Mouse (Mus musculus) kidney, postnatal 25 days (tissue): Measurements from ENCODE around the gene Nsg2.
"Not testable (repeated sequence)": the region's sequence is repeated elsewhere in the genome, so short reads cannot be mapped to it uniquely, and the experiment has no call there.

Source experiments
- DNase-seq, 2 experiments: peaks; one replicate each; pipeline ENCODE4 v3.0.0; 2021; ENCODE audit warnings: mixed read lengths in 2 of 2

The Nsg2 gene

DNA sequence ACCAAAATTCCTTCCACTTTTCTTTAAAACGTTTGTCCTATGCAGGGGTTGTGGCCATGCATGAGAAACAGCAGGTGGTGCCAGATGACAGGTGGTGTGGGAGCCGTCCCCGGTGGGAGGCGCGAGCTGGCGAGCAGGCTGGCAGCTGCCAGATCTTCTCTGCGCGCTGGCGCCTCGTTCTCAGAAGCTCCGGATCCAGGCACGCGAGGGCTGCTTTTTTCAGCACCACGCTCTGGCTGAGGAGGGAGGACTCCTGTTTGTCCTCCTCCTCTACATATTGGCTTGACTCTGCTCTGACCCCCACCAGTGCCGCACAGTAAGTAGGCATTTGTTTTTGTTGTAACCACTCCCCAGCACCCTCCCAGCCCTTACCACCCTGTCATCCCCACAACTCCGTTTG, at the start of gene Nsg2:
TSS of gene Nsg2 (plus strand) at position 183 of the 400 bp plus-strand sequence.
- peak; percentile 79 to 88 for DNase-seq

DNA sequence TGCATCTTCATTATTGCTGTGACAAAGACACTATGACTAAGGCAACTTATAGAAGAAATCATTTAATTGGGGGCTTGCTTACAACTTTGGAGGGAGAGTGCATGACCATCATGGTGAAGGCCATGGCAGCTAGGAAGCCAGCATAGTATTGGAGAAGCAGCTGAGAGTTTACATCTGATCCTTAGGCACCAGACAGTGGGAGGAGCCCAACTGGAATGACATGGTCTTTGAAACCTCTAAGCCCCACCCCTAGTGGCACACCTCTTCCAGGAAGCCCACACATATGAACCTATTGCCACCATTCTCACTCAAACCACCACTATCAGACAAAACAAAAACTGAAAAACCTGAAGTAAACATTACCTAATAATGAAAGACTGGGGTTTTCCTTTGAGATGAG, 40.2 kb upstream of the Nsg2 start:
- DNase-seq = no peak

DNA sequence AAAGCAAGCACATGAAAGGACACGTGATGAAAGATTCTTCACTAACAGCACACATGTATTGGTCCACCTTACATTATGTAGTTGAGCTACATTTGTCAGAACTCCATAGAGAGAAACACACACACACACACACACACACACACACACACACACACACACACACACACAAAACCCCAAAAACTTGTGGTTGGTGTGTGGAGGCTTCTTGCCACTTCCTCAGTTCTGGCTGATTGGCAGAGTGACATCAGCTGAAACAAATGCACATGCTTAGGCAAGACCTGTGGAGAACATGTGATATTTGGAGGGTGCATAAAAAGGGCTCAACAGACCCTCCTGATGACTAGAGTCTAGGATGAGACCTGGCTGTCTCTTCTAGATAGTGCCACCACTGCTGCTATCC, 36.3 kb upstream of the Nsg2 start:
- DNase-seq = no peak

DNA sequence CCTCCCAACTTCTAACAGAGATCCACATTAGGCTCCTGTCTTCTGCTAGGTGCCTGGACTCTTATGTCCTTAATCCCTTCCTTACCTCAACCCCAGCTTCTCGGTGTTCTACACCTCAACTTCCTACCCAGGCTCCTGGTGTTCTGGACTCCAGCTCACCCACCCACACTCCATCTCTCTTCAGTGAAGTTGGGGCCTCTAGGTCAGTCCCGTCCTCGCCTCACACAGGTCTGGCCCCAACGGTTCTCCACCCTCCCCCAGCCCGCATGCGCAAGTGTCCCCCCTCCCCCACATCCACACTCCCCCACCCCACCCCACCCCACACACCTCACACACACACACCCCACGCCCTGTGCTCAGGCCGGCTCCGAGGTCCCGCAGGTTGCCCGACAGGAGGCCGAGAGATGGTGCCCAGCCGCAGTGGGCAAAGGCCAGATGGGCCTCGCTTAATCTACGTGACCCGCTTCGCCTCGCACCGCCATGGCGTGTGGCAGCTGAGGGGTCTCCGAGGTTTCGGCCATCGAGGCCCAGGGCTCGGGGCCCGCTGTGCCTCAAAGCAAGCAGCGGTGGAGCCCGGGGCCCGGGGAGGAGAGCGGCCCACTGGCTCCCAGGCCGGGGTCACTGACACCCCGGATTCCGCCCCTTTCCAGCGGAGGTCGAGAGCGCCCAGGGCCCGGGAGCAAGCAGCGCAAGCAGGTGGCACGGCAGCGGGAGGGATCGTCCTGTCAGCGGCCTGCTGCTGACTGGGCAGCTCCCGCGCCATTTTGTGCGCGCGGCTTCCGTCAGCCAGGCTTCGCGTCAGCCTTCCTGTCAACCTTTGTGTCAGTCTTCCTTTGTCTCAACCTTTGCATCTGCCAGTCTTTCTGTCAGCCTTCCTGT, 34.8 kb upstream of the Nsg2 start, which contains the start of gene 4930524B15Rik:
TSS of gene 4930524B15Rik (plus strand) at position 337 of the 879 bp plus-strand sequence.
- DNase-seq = peak in 1 of 2 experiments; percentile 38

DNA sequence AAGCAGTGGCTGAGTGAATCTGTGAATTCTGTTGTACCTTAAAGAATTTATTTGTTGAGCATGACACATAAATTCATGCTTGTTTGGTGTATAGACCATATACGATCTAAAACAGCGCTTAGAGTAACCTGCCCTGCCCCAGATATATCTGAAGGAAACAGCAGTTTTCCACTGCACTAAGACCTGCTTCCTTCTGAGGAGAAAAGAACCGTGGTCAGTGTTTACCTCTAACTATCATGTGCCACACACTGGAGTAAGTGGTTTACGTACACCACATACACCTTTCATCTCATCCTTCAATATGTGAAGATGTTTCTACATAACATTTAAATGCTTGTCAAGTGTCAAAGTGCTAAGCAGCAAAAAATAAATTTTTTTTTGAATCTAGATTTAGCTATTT, 26.1 kb upstream of the Nsg2 start:
- no peak for DNase-seq

DNA sequence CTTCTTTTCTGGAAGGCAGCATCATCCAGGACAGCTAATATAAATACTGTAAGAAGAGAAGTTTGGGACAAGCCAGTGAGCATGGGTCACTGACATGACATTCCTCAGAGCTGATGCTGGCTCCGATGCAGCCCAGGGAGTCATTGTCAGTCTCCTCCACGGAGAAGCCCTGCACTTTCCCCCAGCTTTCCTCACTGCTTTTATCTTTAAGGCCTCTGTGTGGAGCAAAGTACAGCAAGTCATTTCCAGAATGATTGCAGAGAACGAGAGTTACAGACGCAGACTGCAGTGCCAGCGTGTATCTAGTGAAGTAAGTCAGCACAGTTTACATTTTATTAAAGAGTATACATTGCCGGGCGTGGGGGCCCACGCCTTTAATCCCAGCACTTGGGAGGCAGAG, 25.4 kb upstream of the Nsg2 start:
- no peak for DNase-seq

DNA sequence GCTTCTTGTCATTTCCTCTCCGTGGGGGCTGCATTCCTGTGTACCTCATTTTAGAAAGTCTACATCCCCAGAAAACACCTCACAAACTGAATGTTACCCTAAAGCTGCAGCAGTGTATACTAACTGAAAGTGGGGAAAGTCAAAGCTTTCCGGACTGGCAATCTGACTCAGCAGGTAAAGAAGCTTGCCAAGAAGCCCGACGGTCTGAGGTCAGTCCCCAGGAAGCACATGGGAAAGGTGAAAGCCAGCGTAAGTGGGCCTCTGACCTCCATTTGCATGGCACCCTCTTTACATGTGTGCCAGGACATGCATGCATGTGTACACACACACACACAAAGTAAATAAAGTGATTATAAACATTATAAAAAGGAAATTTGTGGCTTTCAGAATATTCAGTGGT, 24.6 kb upstream of the Nsg2 start:
- DNase-seq = no peak

DNA sequence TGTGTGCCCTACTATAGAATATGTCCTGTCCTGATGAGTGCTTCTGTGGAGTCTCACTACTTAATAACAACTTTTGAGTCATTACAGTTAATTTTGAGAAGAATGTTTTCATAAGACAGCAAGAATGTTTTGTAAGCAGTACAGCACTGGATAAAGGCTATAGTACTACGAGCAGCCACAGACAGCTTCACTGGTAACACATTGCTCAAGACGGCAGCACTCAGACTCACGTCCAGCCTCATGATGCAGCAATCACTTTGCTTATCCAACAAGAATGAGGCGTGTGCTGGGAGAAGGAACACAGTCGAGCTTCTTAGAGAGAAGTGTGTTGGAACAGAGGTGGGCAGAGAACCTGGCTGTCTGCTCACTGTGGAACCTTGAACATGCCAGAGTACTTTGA, 24.1 kb upstream of the Nsg2 start:
- DNase-seq = no peak

DNA sequence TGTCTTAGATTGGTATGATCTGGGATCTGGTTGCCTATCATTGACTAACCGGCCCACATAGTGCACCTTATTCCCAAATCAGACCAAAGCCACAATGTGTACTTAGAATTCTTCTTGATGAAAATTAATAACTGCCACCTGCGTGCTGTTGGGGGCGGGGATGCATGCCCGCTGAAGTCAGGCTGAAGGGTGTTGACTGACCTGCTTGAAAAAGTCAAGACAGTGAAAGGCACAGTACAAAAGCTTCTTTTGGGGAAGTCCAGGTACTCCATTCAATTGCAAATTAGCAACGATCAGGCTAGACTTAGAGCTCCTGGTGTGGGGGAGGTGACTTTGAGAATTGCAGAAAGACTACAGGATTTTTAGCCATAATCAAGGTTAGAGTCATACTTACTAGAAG, 20.2 kb upstream of the Nsg2 start:
- not testable (repeated sequence) for DNase-seq

DNA sequence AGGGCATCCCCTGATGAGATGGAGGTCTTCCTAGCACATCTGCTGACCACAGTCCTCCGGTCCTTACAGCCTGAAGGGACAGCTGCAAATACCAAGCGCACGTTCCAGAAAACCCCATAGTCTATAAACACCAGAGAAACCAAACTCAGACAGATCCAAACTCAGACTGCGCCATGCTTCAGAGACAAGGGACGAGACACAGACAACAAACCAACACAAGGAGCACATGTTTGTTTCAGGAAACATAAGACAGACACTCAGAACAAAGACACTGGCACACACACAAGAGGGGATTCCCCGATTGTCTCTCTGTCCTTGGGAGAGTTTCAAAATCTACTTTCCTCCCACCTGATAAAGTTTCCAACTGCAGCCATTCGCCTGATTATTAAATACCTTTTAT, 18.4 kb upstream of the Nsg2 start:
- DNase-seq = no peak

DNA sequence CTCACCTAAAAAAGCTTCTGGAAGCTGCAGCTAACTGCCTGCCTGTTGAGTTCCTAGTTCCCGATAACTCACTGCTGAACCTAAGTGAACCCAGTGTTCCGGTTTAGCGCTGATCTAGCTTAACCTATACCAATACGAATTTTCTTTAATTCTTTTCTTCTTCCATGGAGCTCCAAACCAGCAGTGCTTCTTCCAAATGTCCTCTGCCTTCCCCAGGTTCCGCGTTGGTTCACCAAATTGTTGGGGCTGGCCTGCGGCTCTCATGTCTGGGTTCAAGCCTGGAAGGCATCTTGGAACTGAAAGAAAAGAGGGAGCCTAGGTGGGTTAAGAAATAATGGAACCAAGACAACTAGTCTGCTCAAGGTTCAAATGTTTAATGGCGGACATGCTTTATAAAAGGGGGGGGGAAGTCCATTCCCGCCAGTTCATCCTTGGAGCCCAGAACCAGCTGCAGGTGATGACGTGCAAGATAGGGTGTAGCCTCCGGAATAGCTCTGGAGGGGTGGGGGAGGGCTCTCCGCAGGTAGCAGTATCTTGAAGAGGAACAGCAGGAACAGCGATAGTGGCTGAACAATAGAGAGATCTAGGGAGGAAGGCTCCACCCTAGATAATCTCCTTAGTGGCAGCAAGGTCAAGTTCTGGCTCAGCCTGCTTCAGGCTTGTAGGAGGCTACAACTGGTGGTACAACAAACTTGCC, 17.9 kb upstream of the Nsg2 start:
- DNase-seq = not testable (repeated sequence)

DNA sequence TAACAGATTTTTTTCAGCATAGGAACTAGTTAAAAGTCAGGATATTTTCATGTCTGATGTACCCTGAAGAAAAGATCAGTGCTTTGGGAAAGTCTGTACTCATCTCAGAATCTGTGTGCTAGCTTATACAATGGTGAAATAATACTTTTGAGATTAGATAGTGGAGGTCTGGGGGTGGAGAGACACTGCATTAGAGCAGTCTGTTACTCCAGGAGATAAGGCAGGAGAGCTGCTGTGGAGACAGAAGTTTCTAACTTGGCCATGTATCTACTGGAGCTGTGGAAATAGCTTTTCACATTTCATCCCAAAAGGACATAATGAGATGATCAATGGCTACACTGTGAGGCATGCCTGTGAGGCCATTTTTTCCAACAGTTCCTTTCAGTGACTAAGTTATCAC, 17.0 kb upstream of the Nsg2 start:
- DNase-seq = no peak

DNA sequence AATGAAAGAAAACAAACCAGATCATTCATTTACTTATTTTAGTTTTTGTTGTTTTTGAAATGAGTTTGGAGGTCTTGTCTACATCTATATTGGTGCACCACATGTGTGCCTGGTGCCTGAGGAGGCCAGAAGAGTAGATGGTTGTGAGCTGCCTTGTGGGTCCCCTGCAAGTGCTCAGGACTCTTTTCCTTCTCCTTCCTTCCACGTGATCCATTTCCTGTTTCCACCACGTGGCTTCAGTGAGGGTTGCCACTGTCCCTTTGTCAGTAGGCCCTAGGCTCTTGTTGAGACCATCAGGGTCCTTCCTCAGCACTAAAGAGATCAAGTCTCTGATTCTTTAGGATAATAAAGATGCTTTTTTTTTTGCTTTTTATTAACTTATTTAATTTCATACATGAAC, 15.5 kb upstream of the Nsg2 start:
- DNase-seq = no peak

DNA sequence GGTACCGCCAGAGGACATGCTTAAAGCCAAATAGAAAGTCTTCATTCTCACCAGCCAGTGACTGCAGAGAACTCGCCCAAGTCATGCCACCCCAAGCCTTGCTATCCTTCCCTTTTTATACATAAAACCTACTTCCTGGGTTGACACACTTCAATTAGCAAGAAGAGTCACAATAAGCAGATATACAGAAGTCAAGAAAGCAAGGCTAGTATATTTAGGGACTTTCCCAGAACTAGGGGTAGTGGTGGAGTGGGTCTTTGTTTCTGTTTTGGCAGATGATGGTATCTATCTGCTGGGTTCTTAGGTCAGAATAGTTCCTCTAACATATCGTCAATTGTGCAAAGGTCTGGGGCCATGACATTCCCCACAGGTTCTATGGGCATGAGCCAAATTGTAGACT, 7.7 kb upstream of the Nsg2 start:
- DNase-seq = no peak

DNA sequence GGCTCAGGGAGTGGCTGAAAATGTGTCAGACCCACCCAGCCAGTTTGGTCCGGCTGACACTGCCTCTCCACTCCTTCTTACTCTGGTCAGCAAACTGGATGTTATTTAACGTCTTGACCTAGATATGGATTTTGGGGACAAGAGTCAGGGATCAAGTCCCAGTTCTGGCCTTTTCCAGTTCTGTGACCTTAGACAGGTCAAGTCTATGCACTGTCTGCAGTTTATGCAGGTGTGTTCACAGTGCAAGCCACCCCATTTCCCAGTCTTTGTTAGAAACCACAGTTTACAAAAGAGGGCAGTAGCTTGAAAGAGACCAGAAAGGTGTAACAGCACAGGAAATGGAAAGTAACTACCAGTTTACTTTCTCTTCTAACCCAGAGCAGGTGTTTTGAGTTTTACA, 547 bp upstream of the Nsg2 start:
- DNase-seq = no peak

DNA sequence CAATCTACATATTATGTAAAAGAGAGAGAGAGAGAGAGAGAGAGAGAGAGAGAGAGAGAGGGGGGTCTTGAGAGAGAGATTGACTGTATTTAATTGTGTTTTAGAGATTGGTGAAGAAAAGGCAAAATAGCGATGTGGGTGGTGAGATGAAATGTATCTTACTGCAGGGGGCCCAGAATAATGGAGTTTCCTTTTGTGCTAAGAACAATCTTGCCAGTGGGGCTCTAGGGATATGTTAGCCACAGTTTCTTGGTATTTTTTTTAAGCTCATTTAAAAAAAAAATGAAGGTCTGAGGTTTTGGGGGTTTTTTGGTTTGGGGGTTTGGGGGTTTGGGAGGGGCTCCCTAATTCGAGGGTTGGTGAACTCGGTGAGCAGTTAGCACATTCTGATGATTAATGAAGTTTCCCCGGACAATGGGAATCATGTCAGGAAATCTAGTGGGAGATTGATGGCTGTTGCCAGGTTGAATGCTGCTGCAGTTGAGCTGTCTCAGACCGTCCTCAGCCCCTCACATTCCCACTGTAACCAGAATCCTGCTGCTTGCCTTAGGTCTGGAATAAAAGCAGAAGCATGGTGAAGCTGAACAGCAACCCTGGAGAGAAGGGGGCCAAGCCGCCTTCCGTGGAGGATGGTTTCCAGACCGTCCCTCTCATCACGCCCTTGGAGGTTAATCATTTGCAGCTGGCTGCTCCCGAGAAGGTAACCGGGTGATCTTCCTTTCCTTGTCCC, 1.1 kb downstream of the Nsg2 start:
- peak in 1 of 2 experiments; percentile 22 for DNase-seq

DNA sequence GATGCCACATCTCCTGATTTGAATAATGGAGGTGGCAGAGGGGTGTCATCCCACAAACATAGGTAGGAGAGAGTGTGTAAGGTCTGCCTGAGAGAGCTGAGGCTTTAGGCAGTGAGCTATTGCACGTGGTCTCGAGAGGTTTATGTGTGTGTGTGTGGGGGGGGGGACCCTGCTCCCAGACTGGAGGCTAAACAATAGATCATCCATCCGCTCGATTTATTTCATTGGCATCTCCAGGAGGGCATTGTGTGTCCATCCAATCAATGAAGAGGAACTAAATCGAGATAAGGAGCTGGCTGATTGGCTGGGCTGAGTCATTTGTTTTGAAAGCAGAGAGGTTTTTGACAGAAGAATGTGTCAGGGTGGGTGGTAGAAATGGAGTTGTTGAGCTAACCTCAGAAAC, 2.4 kb downstream of the Nsg2 start:
- DNase-seq = no peak

DNA sequence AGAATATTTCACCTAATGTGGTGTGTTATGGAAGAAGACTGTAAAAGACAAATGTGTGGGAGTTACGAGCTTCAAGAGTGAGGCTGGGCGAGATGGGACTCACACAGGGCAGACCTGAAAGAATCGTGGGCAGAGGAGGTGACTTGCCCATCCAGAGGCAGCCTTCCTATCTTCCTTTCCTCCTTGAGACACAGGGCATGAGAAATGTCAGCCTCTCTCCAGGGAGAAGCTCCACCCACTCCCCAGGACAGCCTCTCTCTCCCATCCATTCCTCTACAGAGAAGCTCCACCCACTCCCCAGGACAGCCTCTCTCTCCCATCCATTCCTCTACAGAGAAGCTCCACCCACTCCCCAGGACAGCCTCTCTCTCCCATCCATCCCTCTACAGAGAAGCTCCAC, 7.8 kb downstream of the Nsg2 start:
- DNase-seq = not testable (repeated sequence)

DNA sequence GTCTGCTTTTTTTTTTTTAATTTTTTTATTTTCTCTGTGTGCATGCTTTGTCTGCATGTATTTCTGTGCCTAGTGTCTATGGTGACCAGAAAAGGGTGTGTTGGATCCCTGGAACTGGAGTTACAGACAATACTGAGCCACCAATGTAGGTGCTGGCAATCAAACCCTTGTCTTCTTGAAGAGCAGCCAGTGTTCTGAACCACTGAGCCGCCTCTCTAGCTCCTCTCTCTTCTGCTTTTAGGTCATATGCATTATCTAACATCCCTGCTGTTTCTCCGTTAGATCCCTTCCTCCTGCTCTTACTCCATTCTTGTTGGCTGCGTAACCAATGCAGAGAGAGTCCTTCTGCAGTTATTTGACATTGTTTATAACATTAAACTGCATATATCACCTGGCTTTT, 8.6 kb downstream of the Nsg2 start:
- DNase-seq = no peak

DNA sequence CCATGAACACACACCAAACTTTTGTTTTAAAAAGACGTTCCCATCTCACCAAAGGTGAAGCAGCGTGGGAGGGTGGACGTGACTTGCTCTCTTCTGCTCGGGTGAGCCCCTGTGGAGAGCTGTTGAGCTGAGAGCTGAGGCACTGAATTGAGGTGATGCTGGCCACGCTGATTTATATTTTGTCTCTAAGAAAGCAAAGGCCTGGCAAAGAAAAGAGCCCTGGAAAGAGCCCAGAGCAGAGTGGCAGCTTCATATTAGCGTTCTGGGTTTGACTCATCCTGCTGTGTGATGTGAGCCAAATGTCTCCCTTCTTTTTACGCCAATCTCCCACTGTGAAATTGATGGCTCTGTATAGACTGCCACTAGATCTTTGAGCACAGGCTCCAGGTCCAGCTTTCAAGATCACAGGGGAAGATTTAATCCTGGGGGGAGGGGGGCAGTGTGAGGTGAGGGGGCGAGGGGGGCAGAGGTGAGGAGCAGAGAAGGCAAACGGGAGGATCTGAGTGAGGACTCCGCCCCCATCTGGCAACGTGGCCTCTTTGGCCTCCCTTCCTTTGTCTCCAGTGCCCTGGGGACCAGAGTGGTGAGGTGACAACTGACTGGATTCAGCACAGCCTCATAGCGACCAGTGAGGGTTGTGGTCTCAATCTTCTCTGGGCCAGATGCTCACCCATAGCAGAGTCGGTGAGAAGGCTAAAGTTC, 9.8 kb downstream of the Nsg2 start:
- peak in 1 of 2 experiments; percentile 48 for DNase-seq

DNA sequence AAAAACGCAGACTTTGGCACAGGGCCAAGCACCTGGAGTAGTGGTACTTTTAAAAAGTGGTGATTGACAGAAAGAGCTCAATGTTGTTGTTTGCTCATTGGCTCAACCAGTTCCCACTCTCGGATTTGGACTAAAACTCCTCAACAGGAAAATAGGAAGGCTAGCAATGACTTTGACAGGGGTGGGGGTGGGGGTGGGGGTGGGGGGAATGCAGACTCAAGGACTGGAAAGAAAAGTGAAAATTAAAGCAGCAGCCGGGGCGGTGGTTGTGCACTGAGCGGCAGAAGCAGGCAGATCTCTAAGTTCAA, 10.4 kb downstream of the Nsg2 start:
- DNase-seq = peak in 1 of 2 experiments; percentile 40

DNA sequence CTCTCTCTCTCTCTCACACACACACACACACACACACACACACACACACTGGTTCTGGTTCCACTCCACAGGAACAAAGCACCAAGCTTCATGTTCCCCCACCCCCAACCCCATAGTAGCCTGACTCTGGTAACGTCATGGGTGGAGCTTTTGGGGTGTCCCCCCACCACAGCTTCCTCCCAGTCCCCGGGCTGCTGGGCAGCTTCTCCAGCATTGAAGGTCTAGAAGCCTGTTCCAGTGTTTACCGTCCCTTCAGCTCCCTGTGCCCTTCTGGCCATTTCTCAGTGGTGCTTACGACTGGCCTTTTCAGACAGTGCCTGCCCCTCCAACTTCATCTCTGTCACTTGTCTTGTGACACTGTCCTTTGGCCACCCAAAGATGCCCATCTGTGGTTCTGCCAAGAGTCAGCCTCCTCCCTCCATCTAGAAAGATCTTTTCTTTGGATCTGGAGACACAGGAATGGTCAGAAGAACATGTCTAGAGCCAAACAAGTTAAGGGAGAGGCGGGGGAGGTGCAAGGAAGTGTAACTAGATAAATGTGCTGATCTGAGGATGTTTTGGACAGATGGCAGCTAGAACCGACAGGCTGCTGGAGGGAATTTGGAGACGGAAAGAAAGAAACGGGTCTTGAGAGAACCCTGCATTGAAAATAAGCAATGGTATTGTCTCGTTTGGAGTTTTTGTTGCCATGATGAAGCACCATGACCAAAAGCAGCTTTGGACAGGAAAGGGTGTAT, 11.8 kb downstream of the Nsg2 start:
- no peak for DNase-seq
